Mouse (Mus musculus) right cerebral cortex, postnatal 36 days (tissue): ENCODE measurements around the gene Ppp1r14d.

ENCODE experiments used
- DNase-seq, 2 experiments: peaks; one replicate each; pipeline ENCODE4 v3.0.0; 2022; ENCODE audit warnings: low spot score in 2 of 2, mixed read lengths in 1 of 2

Gene Ppp1r14d

GRCm38 (mm10) chr2:119229775-119230704, at the start of gene Ppp1r14d:
Gene Ppp1r14d, minus strand, starts transcription at chr2:119229906.
- no peak for DNase-seq

- DNase-seq = no peak
These were observed 48.1 kb upstream of the Ppp1r14d start for GRCm38 (mm10) chr2:119277810-119278209.

GRCm38 (mm10) chr2:119276926-119277325, 47.2 kb upstream of the Ppp1r14d start:
- no peak for DNase-seq

GRCm38 (mm10) chr2:119274126-119274525, 44.4 kb upstream of the Ppp1r14d start:
- no peak for DNase-seq

GRCm38 (mm10) chr2:119270643-119271331, 41.1 kb upstream of the Ppp1r14d start, which contains the start of gene Rhov:
Gene Rhov, minus strand, starts transcription at chr2:119271272.
- peak; percentile 67 to 72 for DNase-seq

GRCm38 (mm10) chr2:119270286-119270642, 40.6 kb upstream of the Ppp1r14d start:
- no peak for DNase-seq

- no peak for DNase-seq
These were observed 34.1 kb upstream of the Ppp1r14d start for GRCm38 (mm10) chr2:119263813-119264212.

- no peak for DNase-seq
These were observed 33.3 kb upstream of the Ppp1r14d start for GRCm38 (mm10) chr2:119262978-119263377.

- DNase-seq = no peak
These were observed 31.6 kb upstream of the Ppp1r14d start for GRCm38 (mm10) chr2:119261326-119261725.

GRCm38 (mm10) chr2:119260518-119260917, 30.8 kb upstream of the Ppp1r14d start:
- DNase-seq = no peak

- no peak for DNase-seq
These were observed 25.3 kb upstream of the Ppp1r14d start for GRCm38 (mm10) chr2:119254976-119255375.

- DNase-seq = peak in 1 of 2 experiments; percentile 56
These were observed 21.2 kb upstream of the Ppp1r14d start for GRCm38 (mm10) chr2:119250826-119251478.

GRCm38 (mm10) chr2:119250377-119250776, 20.7 kb upstream of the Ppp1r14d start:
- no peak for DNase-seq

GRCm38 (mm10) chr2:119249592-119250061, 19.9 kb upstream of the Ppp1r14d start:
- no peak for DNase-seq

GRCm38 (mm10) chr2:119247904-119248303, 18.2 kb upstream of the Ppp1r14d start:
- no peak for DNase-seq

- no peak for DNase-seq
These were observed 15.5 kb upstream of the Ppp1r14d start for GRCm38 (mm10) chr2:119245246-119245645.

- DNase-seq = no peak
These were observed 12.8 kb upstream of the Ppp1r14d start for GRCm38 (mm10) chr2:119242548-119242947.

- DNase-seq = no peak
These were observed 11.1 kb upstream of the Ppp1r14d start for GRCm38 (mm10) chr2:119240819-119241186.

- no peak for DNase-seq
These were observed 10.5 kb upstream of the Ppp1r14d start for GRCm38 (mm10) chr2:119240075-119240818.

- no peak for DNase-seq
These were observed 9.0 kb upstream of the Ppp1r14d start for GRCm38 (mm10) chr2:119238671-119239070.

- no peak for DNase-seq
These were observed 8.1 kb upstream of the Ppp1r14d start for GRCm38 (mm10) chr2:119237871-119238220.
